Mouse (Mus musculus): ENCODE measurements at regions not wholly inside any gene's neighbourhood (a gene's known extent, or its start where the extent isn't known, plus 50 kb on each side); places are given as distances from the start of the nearest gene placed in this dataset.
"Not testable (repeated sequence)": the region's sequence is repeated elsewhere in the genome, so short reads cannot be mapped to it uniquely, and the experiment has no call there.

GRCm38 (mm10) chr8:20261007-20261406 lies 102.0 kb downstream of the Gm15319 start:
- not testable (repeated sequence) for TF ChIP-seq POLR2A (IDR thresholded peaks at IDR 0.05; ENCODE audit: insufficient read depth, low read depth, low read length); CTCF (IDR thresholded peaks at IDR 0.05)
